Mouse (Mus musculus) kidney, postnatal 14 days (tissue): ENCODE results near the gene Cpsf7.
"Not testable (repeated sequence)": the region's sequence is repeated elsewhere in the genome, so short reads cannot be mapped to it uniquely, and the experiment has no call there.

Source experiments
- DNase-seq: peaks from one replicate; pipeline ENCODE4 v3.0.0; 2022; ENCODE audit warnings: mixed read lengths

Cpsf7 gene

GRCm38 (mm10) chr19:10525106-10525901 lies at the start of gene Cpsf7:
TSS of gene Cpsf7 (plus strand) at chr19:10525266.
- peak; percentile 95 for DNase-seq

- DNase-seq, result no peak
Observed at GRCm38 (mm10) chr19:10479541-10479940, 45.5 kb upstream of the Cpsf7 start.

- no peak for DNase-seq
Observed at GRCm38 (mm10) chr19:10482703-10483102, 42.4 kb upstream of the Cpsf7 start, which contains the start of gene Ppp1r32. TSS of gene Ppp1r32 (minus strand) at chr19:10482928.

GRCm38 (mm10) chr19:10486264-10486738 lies 38.8 kb upstream of the Cpsf7 start:
- DNase-seq, result peak; percentile 73

GRCm38 (mm10) chr19:10495670-10496069 lies 29.4 kb upstream of the Cpsf7 start:
- DNase-seq, result no peak

GRCm38 (mm10) chr19:10496976-10497375 lies 28.1 kb upstream of the Cpsf7 start:
- no peak for DNase-seq

- no peak for DNase-seq
Observed at GRCm38 (mm10) chr19:10497512-10498160, 27.4 kb upstream of the Cpsf7 start.

- DNase-seq, result no peak
Observed at GRCm38 (mm10) chr19:10500581-10500980, 24.5 kb upstream of the Cpsf7 start.

- DNase-seq, result peak; percentile 18
Observed at GRCm38 (mm10) chr19:10502571-10502970, 22.5 kb upstream of the Cpsf7 start.

GRCm38 (mm10) chr19:10510759-10511330 lies 14.2 kb upstream of the Cpsf7 start:
- DNase-seq, result no peak

GRCm38 (mm10) chr19:10520355-10520754 lies 4.7 kb upstream of the Cpsf7 start:
- peak; percentile 16 for DNase-seq

GRCm38 (mm10) chr19:10521926-10522325 lies 3.1 kb upstream of the Cpsf7 start:
- no peak for DNase-seq

- DNase-seq, result no peak
Observed at GRCm38 (mm10) chr19:10523483-10524080, 1.5 kb upstream of the Cpsf7 start.

GRCm38 (mm10) chr19:10524784-10525105 lies 321 bp upstream of the Cpsf7 start:
- DNase-seq, result no peak

GRCm38 (mm10) chr19:10525910-10526309 lies 844 bp downstream of the Cpsf7 start, which contains the start of gene Sdhaf2:
TSS of gene Sdhaf2 (minus strand) at chr19:10526142.
- no peak for DNase-seq

GRCm38 (mm10) chr19:10530082-10530481 lies 5.0 kb downstream of the Cpsf7 start:
- no peak for DNase-seq

GRCm38 (mm10) chr19:10539454-10539853 lies 14.4 kb downstream of the Cpsf7 start:
- DNase-seq, result no peak

- peak; percentile 91 for DNase-seq
Observed at GRCm38 (mm10) chr19:10555624-10556510, 30.8 kb downstream of the Cpsf7 start, which contains the start of gene Tmem216. TSS of gene Tmem216 (minus strand) at chr19:10556238.

GRCm38 (mm10) chr19:10557001-10557400 lies 31.9 kb downstream of the Cpsf7 start:
- no peak for DNase-seq

- no peak for DNase-seq
Observed at GRCm38 (mm10) chr19:10557430-10557829, 32.4 kb downstream of the Cpsf7 start.

GRCm38 (mm10) chr19:10557837-10558375 lies 32.8 kb downstream of the Cpsf7 start:
- DNase-seq, result not testable (repeated sequence)

- DNase-seq, result peak; percentile 43
Observed at GRCm38 (mm10) chr19:10560108-10560507, 35.0 kb downstream of the Cpsf7 start.
